Mouse (Mus musculus) fibroblast of lung, adult 2 months (primary cell): ENCODE measurements at regions not wholly inside any gene's neighbourhood (a gene's known extent, or its start where the extent isn't known, plus 50 kb on each side); places are given as distances from the start of the nearest gene placed in this dataset.

ENCODE experiments used
- DNase-seq: peaks from one replicate; pipeline ENCODE4 v3.0.0-alpha.2; 2011; ENCODE audit warnings: low read depth

- peak; percentile 63 for DNase-seq
Observed at GRCm38 (mm10) chr8:114052426-114052825, 80.9 kb upstream of the Nudt7 start.

GRCm38 (mm10) chr8:114063566-114063965 lies 69.8 kb upstream of the Nudt7 start:
- DNase-seq: no peak

GRCm38 (mm10) chr8:114072330-114072729 lies 61.0 kb upstream of the Nudt7 start:
- DNase-seq: no peak

GRCm38 (mm10) chr8:114074122-114074521 lies 59.2 kb upstream of the Nudt7 start:
- no peak for DNase-seq

GRCm38 (mm10) chr8:114076701-114077100 lies 56.7 kb upstream of the Nudt7 start:
- no peak for DNase-seq

- DNase-seq: peak; percentile 21
Observed at GRCm38 (mm10) chr8:114081049-114081756, 52.2 kb upstream of the Nudt7 start.

- no peak for DNase-seq
Observed at GRCm38 (mm10) chr8:114081757-114082059, 51.6 kb upstream of the Nudt7 start.
